Mouse (Mus musculus) limb, embryonic 13.5 days (tissue): ENCODE measurements around the gene Prdm13. TPM values are rescaled to one million over a fixed set of nuclear protein-coding genes. Genes with fewer than 3 reads are reported as not detected.

Experiments used
- ATAC-seq: fragments of 200-750 bp; cut with Nextera tagmentation; 2 replicates; pipeline ENCODE4 v1.8.0; 2017; ENCODE audit warnings: low read depth, moderate number of reproducible peaks, moderate TSS enrichment; ENCODE audit not compliant: low FRiP score
- H3K27ac ChIP-seq: fragments of 300-500 bp; sonication (generic); 2 replicates; pipeline ENCODE4 v1.5.1; 2015; ENCODE audit warnings: inconsistent platforms, mild to moderate bottlenecking, moderate library complexity
- H3K27me3 ChIP-seq: fragments of 300-500 bp; sonication (generic); 2 replicates; pipeline ENCODE4 v1.6.1; 2015; ENCODE audit warnings: mild to moderate bottlenecking, inconsistent platforms
- H3K36me3 ChIP-seq: fragments of 300-500 bp; sonication (generic); 2 replicates; pipeline ENCODE4 v1.6.1; 2015; ENCODE audit warnings: inconsistent platforms, mild to moderate bottlenecking, moderate library complexity
- H3K4me1 ChIP-seq: fragments of 300-500 bp; sonication (generic); 2 replicates; pipeline ENCODE4 v1.6.1; 2015; ENCODE audit warnings: inconsistent platforms
- H3K4me2 ChIP-seq: fragments of 300-500 bp; sonication (generic); replicated peaks from 2 replicates; pipeline ENCODE4 v1.6.1; 2015; ENCODE audit warnings: inconsistent platforms, mild to moderate bottlenecking, moderate library complexity
- H3K4me3 ChIP-seq: fragments of 300-500 bp; sonication (generic); 2 replicates; pipeline ENCODE4 v1.5.1; 2015; ENCODE audit warnings: moderate library complexity, mild to moderate bottlenecking, inconsistent platforms
- H3K9ac ChIP-seq: fragments of 300-500 bp; sonication (generic); 2 replicates; pipeline ENCODE4 v1.6.1; 2015; ENCODE audit warnings: mild to moderate bottlenecking, inconsistent platforms
- H3K9me3 ChIP-seq: fragments of 300-500 bp; sonication (generic); 2 replicates; pipeline ENCODE4 v1.6.1; 2016; ENCODE audit warnings: inconsistent platforms
- whole genome bisulfite sequencing: fragments of 180-500 bp; shearing (Covaris S2); methylation state at CpG from one replicate; pipeline ENCODE4 v1.1.7; 2015; 5-methylcytosine and 5-hydroxymethylcytosine counted together
- polyA plus RNA-seq: library from polyadenylated mRNA; unstranded; fragments of >200 nt; fragmentation: Nextera tagmentation; extraction: Ambion mirVana; gene quantifications from 2 replicates; pipeline ENCODE4 v1.2.1, GENCODE M21; 2015

The Prdm13 gene
- not detected in 2 replicates for polyA plus RNA-seq

DNA sequence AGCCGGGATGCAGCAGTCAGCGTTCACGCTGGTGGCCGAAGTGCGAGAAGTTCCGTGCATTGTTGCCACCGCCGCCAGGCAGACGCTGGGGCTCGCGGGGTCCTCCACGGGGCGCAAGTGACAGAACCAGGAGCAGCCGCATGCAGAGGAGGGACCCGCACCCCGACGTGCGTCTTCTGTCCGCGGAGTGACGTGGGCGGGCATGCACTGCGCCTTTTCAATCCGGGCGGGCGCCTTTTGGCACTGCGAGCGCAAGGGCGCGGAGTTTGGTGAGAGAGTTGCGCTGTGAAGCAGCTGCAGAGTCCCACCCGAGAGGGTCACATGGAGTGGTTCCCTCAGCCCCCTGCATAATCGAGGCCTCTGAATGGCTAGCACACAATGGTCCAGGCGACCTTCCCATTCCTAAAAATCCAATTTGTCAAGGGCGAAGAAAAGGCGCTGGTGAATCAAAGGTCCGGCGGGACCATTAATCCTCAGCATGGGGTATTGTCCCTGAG, at the start of gene Prdm13:
TSS of gene Prdm13 (minus strand) at position 369 of the 497 bp plus-strand sequence.
- WGBS, result under 1% methylated on average over 38 of the region's 38 CpGs
- no peak within 1 kb of the TSS for H3K4me2 ChIP-seq
- no peak for ATAC-seq

DNA sequence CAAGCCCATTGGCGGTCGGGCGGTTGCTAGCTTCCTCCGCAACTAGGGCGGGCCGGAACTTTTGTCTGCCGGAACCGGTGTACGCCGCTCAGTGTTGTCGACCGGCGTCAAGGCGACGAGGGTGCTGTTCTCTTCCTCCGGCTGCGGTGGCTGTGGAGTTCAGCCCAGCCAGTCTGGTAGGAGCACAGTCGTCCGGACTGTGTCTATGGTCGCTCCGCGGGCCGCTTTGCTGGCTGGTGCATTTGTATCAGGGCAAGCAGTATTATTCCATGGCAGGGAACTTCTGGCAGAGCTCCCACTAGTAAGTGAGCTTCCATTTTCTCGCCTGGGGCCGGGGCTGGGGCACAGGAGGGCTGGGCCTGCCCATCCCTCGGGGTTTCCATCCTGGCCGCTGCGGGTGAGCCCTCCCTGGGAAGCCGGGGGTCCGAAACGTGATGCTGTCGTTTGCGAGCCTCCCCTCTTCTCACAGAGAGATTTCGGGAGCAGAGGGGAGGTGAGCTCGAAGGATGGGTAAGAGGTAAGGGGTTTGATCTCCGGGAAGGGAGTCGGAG, 41.9 kb upstream of the Prdm13 start, which contains the start of gene Ccnc:
TSS of gene Ccnc (plus strand) at position 87 of the 551 bp plus-strand sequence.
- ATAC-seq, result peak; percentile 97
- peak within 1 kb of the TSS; percentile 86 for H3K9ac ChIP-seq
- H3K4me1 ChIP-seq, result peaks cover 4% of the 10 kb centered on the region
- WGBS, result under 1% methylated on average over 37 of the region's 37 CpGs
- H3K4me3 ChIP-seq, result peak within 1 kb of the TSS; percentile 82
- no peaks in the 10 kb centered on the region for H3K27me3 ChIP-seq
- peaks cover under 1% of the 10 kb centered on the region for H3K36me3 ChIP-seq
- H3K27ac ChIP-seq, result peak within 1 kb of the TSS; percentile 56; the same call in 1 of the 2 replicates
- H3K9me3 ChIP-seq, result no peaks in the 10 kb centered on the region
- H3K4me2 ChIP-seq, result peak within 1 kb of the TSS; percentile 72

More for the DNA sequence above, at the start of gene Prdm13:
- no peaks in the 10 kb centered on the region for H3K36me3 ChIP-seq
- no peak within 1 kb of the TSS for H3K4me3 ChIP-seq
- no peaks in the 10 kb centered on the region for H3K9me3 ChIP-seq
- H3K27ac ChIP-seq, result no peak within 1 kb of the TSS
- peaks cover 14% of the 10 kb centered on the region for H3K4me1 ChIP-seq
- H3K9ac ChIP-seq, result no peak within 1 kb of the TSS
- H3K27me3 ChIP-seq, result peaks cover 100% of the 10 kb centered on the region

DNA sequence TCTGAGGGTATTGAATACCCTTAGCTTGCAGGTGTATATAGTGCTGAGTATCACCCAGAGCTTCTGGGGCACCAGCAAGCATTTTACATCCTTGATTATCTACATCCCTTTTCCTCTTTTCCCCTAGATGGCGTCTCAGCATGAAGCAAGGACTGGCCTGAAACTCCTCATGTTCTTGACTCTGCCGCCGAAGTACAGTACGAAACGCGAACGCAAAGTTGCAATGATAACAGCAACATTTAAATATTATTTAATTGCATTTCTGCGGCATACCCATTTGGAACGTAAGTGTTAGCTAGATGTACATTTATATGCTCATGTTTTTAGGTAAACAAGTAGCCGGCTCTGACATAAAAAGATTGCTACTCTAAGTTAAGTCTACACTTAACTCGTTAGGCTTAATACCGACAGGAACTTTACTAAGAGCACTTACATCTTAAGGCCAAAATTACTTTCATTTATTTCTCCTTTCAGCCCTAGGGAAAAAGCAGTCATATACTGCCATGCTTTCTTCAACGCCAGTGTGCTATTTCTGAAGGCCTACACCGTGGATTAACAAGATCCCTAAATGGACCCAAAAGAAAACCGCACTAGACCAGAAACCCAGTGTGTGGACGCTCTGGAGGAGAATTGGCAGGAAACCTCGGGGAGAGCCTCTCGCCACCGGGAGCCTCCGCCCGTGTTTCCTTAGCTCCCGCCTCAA, 41.3 kb upstream of the Prdm13 start:
- H3K27ac ChIP-seq, result 0 out of 2 replicates have a peak overlapping the region, but pooled peaks have one; percentile 44
- H3K36me3 ChIP-seq, result no peaks in the 10 kb centered on the region
- peak overlapping the region; percentile 86 for H3K9ac ChIP-seq
- peak overlapping the region; percentile 82 for H3K4me3 ChIP-seq
- ATAC-seq, result 0 out of 2 replicates have a peak, but pooled peaks have one; percentile 25
- no peaks in the 10 kb centered on the region for H3K9me3 ChIP-seq
- no peaks in the 10 kb centered on the region for H3K27me3 ChIP-seq
- H3K4me2 ChIP-seq, result peak overlapping the region; percentile 72
- H3K4me1 ChIP-seq, result peaks cover 4% of the 10 kb centered on the region
- WGBS, result 1% methylated on average over 22 of the region's 22 CpGs

DNA sequence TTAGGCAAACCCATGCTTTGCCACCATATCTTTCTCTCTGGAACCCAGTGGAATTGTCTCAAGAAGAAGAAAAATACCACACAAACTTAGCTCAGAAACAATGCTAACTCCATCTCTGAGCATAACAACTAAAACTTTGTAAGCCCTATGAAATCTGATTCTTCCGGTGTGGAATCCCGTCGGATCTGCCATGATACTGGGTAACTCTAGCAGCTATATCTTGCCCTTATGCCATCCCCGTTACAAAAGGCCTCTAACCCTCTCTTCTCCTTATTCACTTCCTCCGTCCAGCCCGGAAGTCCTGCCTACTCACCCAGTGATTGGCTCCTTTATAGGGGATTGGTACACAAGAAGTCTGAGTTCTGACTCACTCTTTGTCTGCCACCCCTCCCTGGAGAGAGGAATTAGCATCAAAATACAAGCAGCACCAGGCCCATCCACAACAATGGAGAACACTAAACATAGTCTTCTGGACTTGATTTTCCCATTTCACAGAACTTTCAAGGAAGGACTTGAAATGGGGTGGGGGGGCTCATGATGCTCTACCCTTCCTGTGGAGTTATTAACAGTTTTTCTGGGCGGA, 37.1 kb upstream of the Prdm13 start:
- ATAC-seq, result no peak
- no peak overlapping the region for H3K9ac ChIP-seq
- H3K36me3 ChIP-seq, result no peaks in the 10 kb centered on the region
- no peak overlapping the region for H3K27ac ChIP-seq
- H3K4me3 ChIP-seq, result no peak overlapping the region
- H3K4me2 ChIP-seq, result no peak overlapping the region
- no peaks in the 10 kb centered on the region for H3K9me3 ChIP-seq
- WGBS, result 57% methylated on average over 7 of the region's 7 CpGs
- H3K4me1 ChIP-seq, result no peaks in the 10 kb centered on the region
- H3K27me3 ChIP-seq, result no peaks in the 10 kb centered on the region

DNA sequence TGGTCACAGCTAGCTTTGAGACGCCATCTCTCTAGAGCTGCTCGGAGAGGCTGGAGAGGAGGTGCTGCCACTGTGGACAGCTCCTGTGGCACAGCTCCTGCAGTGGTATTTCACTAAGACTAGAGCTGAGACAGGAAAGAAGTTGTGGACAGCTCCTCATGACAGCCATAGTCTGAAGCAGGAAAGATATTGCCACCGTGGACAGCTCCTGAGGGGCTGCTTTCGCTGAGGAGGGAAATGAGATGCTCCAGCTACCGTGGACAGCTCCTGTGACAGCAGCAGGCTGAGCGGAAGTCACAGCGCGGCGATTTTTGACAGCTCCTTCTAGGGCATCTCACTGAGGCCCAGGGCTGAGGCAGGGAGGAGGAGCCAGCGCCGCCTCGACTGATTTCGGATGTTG, 26.4 kb upstream of the Prdm13 start:
- Histone ChIP-seq H3K36me3 (no peaks in the 10 kb centered on the region), H3K4me1 (no peaks in the 10 kb centered on the region; the same call in 1 of the 2 replicates), H3K9me3 (no peaks in the 10 kb centered on the region), H3K9ac (no peak overlapping the region), H3K27ac (no peak overlapping the region), H3K4me2 (peak overlapping the region; percentile 36; the same call in 1 of the 2 replicates), H3K4me3 (no peak overlapping the region), H3K27me3 (no peaks in the 10 kb centered on the region; the same call in 1 of the 2 replicates)
- peak; percentile 91 for ATAC-seq
- 5% methylated on average over 13 of the region's 13 CpGs for WGBS

DNA sequence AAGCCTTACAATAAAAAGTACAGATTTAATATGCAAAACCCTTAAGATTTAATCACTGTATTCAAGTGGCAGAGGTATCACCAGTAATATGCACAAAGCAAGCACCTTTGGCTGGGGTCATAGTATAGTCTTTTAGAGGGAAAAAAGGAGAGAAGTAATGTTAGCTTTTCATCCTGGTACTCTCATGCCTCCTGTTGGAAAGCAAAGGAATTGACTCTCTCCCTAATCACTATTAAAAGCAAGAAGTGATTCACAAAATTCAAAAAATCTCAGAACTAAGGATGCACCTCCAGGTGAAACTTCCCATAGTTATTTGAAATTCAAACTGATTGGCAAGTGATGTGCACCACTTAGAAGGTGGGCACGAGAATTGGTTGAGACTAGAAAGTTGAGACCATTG, 19.3 kb upstream of the Prdm13 start:
- Histone ChIP-seq H3K36me3 (no peaks in the 10 kb centered on the region), H3K9me3 (no peaks in the 10 kb centered on the region), H3K27me3 (no peaks in the 10 kb centered on the region; the same call in 1 of the 2 replicates), H3K4me2 (no peak overlapping the region), H3K4me1 (no peaks in the 10 kb centered on the region), H3K27ac (no peak overlapping the region), H3K4me3 (no peak overlapping the region), H3K9ac (no peak overlapping the region)
- WGBS, result 54% methylated on average over 1 of the region's 1 CpGs
- ATAC-seq, result no peak

DNA sequence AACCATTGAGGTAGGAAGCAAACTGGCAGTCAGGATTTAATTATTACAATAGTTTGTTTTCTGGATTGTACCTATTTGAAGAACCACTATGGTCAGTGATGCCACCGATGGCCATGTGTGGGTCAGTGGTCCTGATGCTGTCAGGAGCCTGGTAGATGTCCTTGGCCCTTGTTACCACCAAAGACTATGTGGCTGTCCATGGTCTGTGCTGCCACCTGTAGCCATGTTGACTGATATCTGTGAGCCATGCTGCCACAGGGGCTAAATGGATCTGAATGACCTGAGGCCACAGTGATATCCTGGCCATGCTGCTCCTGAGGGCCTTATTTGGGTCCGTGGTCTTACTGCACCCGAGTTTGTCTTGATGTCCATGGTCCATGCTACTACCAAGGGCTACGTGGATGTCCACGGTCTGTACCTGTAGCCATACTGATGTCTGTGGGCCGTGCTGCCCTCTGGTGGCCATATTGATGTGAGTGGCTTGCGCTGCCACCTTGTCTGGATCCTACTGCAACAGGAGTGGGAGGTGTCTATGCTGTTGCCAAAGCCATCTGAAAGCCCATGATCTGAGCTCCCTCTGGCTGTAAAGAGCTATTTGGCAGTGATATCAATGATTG, 10.0 kb upstream of the Prdm13 start:
- no peaks in the 10 kb centered on the region for H3K9me3 ChIP-seq
- H3K27me3 ChIP-seq, result peaks cover 54% of the 10 kb centered on the region
- WGBS, result 24% methylated on average over 7 of the region's 7 CpGs
- H3K4me1 ChIP-seq, result no peaks in the 10 kb centered on the region
- no peak overlapping the region for H3K4me3 ChIP-seq
- H3K27ac ChIP-seq, result no peak overlapping the region
- no peak for ATAC-seq
- no peak overlapping the region for H3K9ac ChIP-seq
- no peak overlapping the region for H3K4me2 ChIP-seq
- H3K36me3 ChIP-seq, result no peaks in the 10 kb centered on the region

DNA sequence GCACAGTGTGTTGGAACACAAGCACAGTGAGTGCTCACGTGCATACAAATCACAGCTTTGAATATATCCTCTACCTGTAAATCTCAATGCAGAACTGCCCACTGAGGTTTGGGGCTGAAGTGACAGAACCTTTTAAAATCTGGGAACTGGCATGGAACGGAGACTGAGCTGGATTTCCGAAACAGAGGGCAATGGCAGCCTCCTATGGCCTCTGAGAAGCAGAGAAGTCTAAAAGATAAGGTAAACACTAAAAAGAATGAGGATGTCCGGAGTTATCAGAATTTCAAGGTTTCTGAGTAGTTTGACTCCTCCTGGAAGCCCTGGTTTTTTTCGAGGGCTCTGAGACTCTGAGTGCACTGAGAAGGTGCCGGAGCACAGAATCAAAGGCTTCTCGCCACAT, 4.5 kb upstream of the Prdm13 start:
- peaks cover 97% of the 10 kb centered on the region for H3K27me3 ChIP-seq
- no peaks in the 10 kb centered on the region for H3K9me3 ChIP-seq
- H3K36me3 ChIP-seq, result no peaks in the 10 kb centered on the region
- no peak overlapping the region for H3K4me2 ChIP-seq
- H3K4me3 ChIP-seq, result no peak overlapping the region
- H3K9ac ChIP-seq, result no peak overlapping the region
- no peak for ATAC-seq
- WGBS, result 10% methylated on average over 7 of the region's 7 CpGs
- peaks cover 14% of the 10 kb centered on the region for H3K4me1 ChIP-seq
- H3K27ac ChIP-seq, result no peak overlapping the region

DNA sequence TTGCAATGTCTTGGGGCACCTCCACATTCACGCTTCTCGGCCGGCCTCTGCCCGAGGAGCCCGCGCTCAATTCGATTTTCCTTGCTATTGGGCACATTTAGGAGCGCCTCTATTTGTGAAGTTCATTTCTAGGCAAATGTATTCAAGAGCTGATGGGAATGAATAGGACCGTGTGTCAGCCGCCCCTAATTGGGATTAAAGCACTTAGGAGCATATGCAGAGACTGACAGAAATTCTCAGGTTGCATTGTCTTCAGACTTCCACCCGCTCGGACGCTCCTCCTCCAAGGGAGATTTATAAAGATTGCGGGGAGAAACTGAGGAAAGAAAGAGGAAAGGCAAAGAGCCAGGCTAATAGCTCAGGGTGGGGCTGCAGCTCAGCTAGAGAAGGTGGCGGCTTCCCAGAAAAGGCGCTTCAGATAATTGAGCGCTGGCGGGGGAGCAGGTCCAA, 3.8 kb upstream of the Prdm13 start:
- ATAC-seq, result no peak
- H3K4me3 ChIP-seq, result no peak overlapping the region
- H3K9me3 ChIP-seq, result no peaks in the 10 kb centered on the region
- under 1% methylated on average over 18 of the region's 18 CpGs for WGBS
- H3K4me2 ChIP-seq, result no peak overlapping the region; the same call in 1 of the 2 replicates
- no peak overlapping the region for H3K9ac ChIP-seq
- no peaks in the 10 kb centered on the region for H3K36me3 ChIP-seq
- peaks cover 97% of the 10 kb centered on the region for H3K27me3 ChIP-seq
- no peak overlapping the region for H3K27ac ChIP-seq
- peaks cover 14% of the 10 kb centered on the region for H3K4me1 ChIP-seq

DNA sequence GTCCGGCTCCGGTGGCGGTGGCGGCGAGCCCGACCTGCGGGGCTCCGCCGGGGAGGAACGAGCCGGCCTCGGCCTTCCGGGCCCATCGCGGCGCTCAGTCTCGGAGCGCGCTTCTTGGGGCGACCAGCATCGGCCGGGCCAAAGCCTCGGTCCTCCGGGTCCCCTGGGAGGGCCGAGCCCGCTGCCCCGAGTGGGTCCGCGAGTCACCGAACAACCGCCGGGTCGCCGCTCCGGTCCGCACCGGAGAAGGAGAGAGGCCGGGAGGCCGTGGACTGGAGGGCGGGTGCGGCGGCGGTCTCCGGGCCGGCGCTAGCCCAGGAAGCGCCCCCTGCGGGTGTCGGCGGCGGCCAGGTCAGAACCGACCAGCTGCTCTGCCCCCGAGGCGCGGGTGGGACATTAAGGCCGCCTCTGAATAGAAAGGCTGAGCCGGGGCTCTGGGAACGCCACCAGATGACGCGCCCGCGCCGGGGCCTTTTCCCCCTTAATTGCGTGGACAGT, 3.0 kb upstream of the Prdm13 start:
- Histone ChIP-seq H3K9me3 (no peaks in the 10 kb centered on the region), H3K4me1 (peaks cover 14% of the 10 kb centered on the region), H3K9ac (peak overlapping the region; percentile 43), H3K27ac (no peak overlapping the region), H3K4me2 (peak overlapping the region; percentile 88), H3K4me3 (peak overlapping the region; percentile 49), H3K27me3 (peaks cover 100% of the 10 kb centered on the region), H3K36me3 (no peaks in the 10 kb centered on the region)
- WGBS, result 0% methylated on average over 48 of the region's 64 CpGs
- ATAC-seq, result peak; percentile 58

DNA sequence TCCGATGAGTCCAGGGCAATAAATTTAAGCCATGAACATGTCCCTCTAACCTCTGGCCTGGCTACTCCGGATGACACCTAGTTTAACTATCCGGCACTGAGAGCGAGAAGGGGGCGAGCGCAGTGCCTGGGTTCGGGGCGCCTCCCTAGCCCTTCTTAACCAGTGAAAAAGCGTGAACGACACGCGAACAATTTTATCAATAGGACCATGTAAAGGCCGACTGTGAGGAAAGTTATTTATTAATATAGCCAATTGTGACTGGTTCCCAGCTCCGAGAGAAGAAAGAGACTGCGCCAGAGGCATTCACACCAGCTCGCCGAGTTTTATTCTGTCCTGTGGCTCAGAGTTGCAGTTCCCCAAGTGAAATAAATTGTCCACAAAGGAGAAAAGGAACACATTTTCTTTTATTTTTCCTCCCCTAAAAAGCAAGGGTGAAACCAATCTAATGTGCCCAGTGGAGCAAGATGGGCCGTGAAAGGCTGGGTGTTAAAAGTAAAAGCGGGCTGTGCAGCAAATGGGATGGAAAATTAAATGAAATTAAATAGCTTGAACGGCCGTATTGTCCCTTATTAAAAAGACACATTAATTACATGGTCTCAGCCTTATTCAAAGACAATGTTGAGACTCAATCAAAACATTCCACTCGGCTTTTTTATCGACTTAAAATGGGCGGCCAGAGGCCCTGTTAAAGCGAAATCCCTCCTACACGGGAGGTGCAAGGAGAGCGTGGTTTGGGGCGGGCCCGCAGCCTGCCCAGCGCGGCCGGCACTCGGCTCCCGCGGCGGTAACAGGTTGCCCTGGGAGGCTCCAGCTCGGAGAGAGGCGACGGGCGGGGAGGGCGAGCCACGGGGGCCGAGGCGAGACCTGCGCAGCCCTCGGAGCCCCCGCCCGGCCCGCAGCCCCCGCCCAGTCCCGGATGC, 2.3 kb upstream of the Prdm13 start:
- Histone ChIP-seq H3K36me3 (no peaks in the 10 kb centered on the region), H3K27ac (no peak overlapping the region), H3K4me2 (peak overlapping the region; percentile 88), H3K4me1 (peaks cover 14% of the 10 kb centered on the region), H3K27me3 (peaks cover 100% of the 10 kb centered on the region), H3K4me3 (peak overlapping the region; percentile 49), H3K9me3 (no peaks in the 10 kb centered on the region), H3K9ac (peak overlapping the region; percentile 43)
- 2% methylated on average over 45 of the region's 51 CpGs for WGBS
- peak; percentile 68 for ATAC-seq
